Mouse (Mus musculus) liver, embryonic 14.5 days (tissue): ENCODE measurements around the gene Tex21. TPM values are rescaled to one million over a fixed set of nuclear protein-coding genes. Genes with fewer than 3 reads are reported as not detected.

ENCODE experiments used
- ATAC-seq: fragments of 200-750 bp; cut with Nextera tagmentation; 2 replicates; pipeline ENCODE4 v1.8.0; 2017; ENCODE audit warnings: moderate number of reproducible peaks, mild to moderate bottlenecking, moderate library complexity; ENCODE audit not compliant: insufficient read depth
- DNase-seq, 3 experiments: peaks; one replicate each; pipeline ENCODE4 v3.0.0-alpha.2; 2012 to 2013; ENCODE audit warnings: low read depth in 3 of 3, low spot score in 3 of 3
- H3K27ac ChIP-seq: fragments of 300-500 bp; sonication (generic); 2 replicates; pipeline ENCODE4 v1.5.1; 2014; ENCODE audit warnings: moderate library complexity, mild to moderate bottlenecking, control low read depth, inconsistent platforms
- H3K27me3 ChIP-seq: fragments of 300-500 bp; sonication (generic); 2 replicates; pipeline ENCODE4 v1.6.1; 2014; ENCODE audit warnings: mild to moderate bottlenecking, low read length, moderate library complexity; ENCODE audit not compliant: control insufficient read depth, insufficient read depth
- H3K36me3 ChIP-seq: fragments of 300-500 bp; sonication (generic); replicated peaks from 2 replicates; pipeline ENCODE4 v1.6.1; 2014; ENCODE audit warnings: low read depth; ENCODE audit not compliant: control insufficient read depth, insufficient read depth
- H3K4me1 ChIP-seq, 2 experiments: fragments of 200-500 bp in 1 of 2; fragments of 300-500 bp in 1 of 2; sonication (generic) in 1 of 2; replicated peaks; 2 replicates each; pipeline ENCODE4 v1.6.1; 2012 to 2014; ENCODE audit warnings: antibody characterized with exemption in 1 of 2, inconsistent platforms in 1 of 2, low read length in 1 of 2; ENCODE audit not compliant: control insufficient read depth in 2 of 2, insufficient read depth in 2 of 2
- H3K4me2 ChIP-seq: fragments of 300-500 bp; sonication (generic); 2 replicates; pipeline ENCODE4 v1.6.1; 2014; ENCODE audit warnings: low read depth, mild to moderate bottlenecking, control low read depth, moderate library complexity
- H3K4me3 ChIP-seq, 2 experiments: fragments of 200-500 bp in 1 of 2; fragments of 300-500 bp in 1 of 2; sonication (generic) in 1 of 2; 2 replicates each; pipeline ENCODE4 v1.5.1; 2012 to 2014; ENCODE audit warnings: low read depth in 2 of 2, low read length in 2 of 2, mild to moderate bottlenecking in 2 of 2, control low read depth in 1 of 2, inconsistent platforms in 1 of 2, moderate library complexity in 1 of 2; ENCODE audit not compliant: insufficient read depth in 1 of 2
- H3K9ac ChIP-seq: fragments of 300-500 bp; sonication (generic); replicated peaks from 2 replicates; pipeline ENCODE4 v1.6.1; 2014; ENCODE audit warnings: mild to moderate bottlenecking, control low read depth, moderate library complexity
- H3K9me3 ChIP-seq: fragments of 300-500 bp; sonication (generic); 2 replicates; pipeline ENCODE4 v1.6.1; 2016; ENCODE audit warnings: low read length, mixed read lengths; ENCODE audit not compliant: control insufficient read depth
- CTCF ChIP-seq: IDR thresholded peaks from 2 replicates; pipeline ENCODE4 v1.5.1; 2016; ENCODE audit warnings: antibody characterized with exemption, low read depth, control low read depth
- EP300 ChIP-seq: IDR thresholded peaks from 2 replicates; pipeline ENCODE4 v1.6.1; 2016; ENCODE audit warnings: antibody characterized with exemption, low read depth
- WGBS: fragments of 180-500 bp; shearing (Covaris S2); extraction: QIAGEN DNeasy Blood & Tissue Kit; methylation state at CpG from one replicate; pipeline ENCODE4 v1.1.7; 2014; ENCODE audit not compliant: insufficient replicate concordance; 5-methylcytosine and 5-hydroxymethylcytosine counted together
- polyA plus RNA-seq, 2 experiments: library from polyadenylated mRNA; depleted of rRNA in 1 of 2; stranded (reverse) in 1 of 2; unstranded in 1 of 2; fragments of >200 nt; fragmentation: Nextera tagmentation in 1 of 2; extraction: Ambion mirVana in 1 of 2; gene quantifications; 2 replicates each; pipeline versions ENCODE4 v1.2.1 to v1.2.3; 2012 to 2014

Gene Tex21
- polyA plus RNA-seq, 2 experiments, result 0.04 TPM; not detected in 1

GRCm38 (mm10) chr12:76287986-76288385 lies 41.4 kb upstream of the Tex21 start:
- no peak overlapping the region for H3K9ac ChIP-seq
- no peaks in the 10 kb centered on the region for H3K27me3 ChIP-seq
- WGBS, result 87% methylated on average over 8 of the region's 8 CpGs
- no peaks in the 10 kb centered on the region for H3K4me1 ChIP-seq
- peaks cover 44% of the 10 kb centered on the region for H3K36me3 ChIP-seq
- no peak for DNase-seq
- no peak overlapping the region for H3K4me2 ChIP-seq
- H3K27ac ChIP-seq, result no peak overlapping the region
- H3K4me3 ChIP-seq, result no peak overlapping the region
- no peaks in the 10 kb centered on the region for H3K9me3 ChIP-seq
- no peak for TF ChIP-seq EP300
- TF ChIP-seq CTCF, result no peak
- no peak for ATAC-seq

- H3K4me3 ChIP-seq, result no peak overlapping the region
- TF ChIP-seq EP300 (no peak), CTCF (no peak)
- DNase-seq (no peak), ATAC-seq (no peak)
- no peaks in the 10 kb centered on the region for H3K27me3 ChIP-seq
- no peak overlapping the region for H3K27ac ChIP-seq
- H3K4me1 ChIP-seq, result no peaks in the 10 kb centered on the region
- H3K9me3 ChIP-seq, result no peaks in the 10 kb centered on the region
- no peak overlapping the region for H3K9ac ChIP-seq
- 78% methylated on average over 6 of the region's 6 CpGs for WGBS
- H3K4me2 ChIP-seq, result no peak overlapping the region
- H3K36me3 ChIP-seq, result peaks cover 36% of the 10 kb centered on the region
These were observed 38.9 kb upstream of the Tex21 start for GRCm38 (mm10) chr12:76285418-76285817.

- Histone ChIP-seq H3K9me3 (no peaks in the 10 kb centered on the region), H3K9ac (no peak overlapping the region), H3K4me3 (no peak overlapping the region), H3K4me1 (no peaks in the 10 kb centered on the region), H3K4me2 (no peak overlapping the region), H3K36me3 (peaks cover 25% of the 10 kb centered on the region), H3K27me3 (no peaks in the 10 kb centered on the region), H3K27ac (no peak overlapping the region)
- whole genome bisulfite sequencing, result 87% methylated on average over 17 of the region's 17 CpGs
- ATAC-seq (no peak), DNase-seq (no peak)
- TF ChIP-seq CTCF (no peak), EP300 (no peak)
These were observed 36.1 kb upstream of the Tex21 start for GRCm38 (mm10) chr12:76282532-76283173.

- no peak overlapping the region for H3K4me2 ChIP-seq
- TF ChIP-seq CTCF, result no peak
- no peak for TF ChIP-seq EP300
- DNase-seq, result no peak
- ATAC-seq, result no peak
- no peak overlapping the region for H3K9ac ChIP-seq
- H3K27ac ChIP-seq, result no peak overlapping the region
- H3K9me3 ChIP-seq, result no peaks in the 10 kb centered on the region
- H3K4me3 ChIP-seq, result no peak overlapping the region
- H3K4me1 ChIP-seq, result no peaks in the 10 kb centered on the region
- H3K36me3 ChIP-seq, result peaks cover 25% of the 10 kb centered on the region
- WGBS, result 62% methylated on average over 4 of the region's 4 CpGs
- no peaks in the 10 kb centered on the region for H3K27me3 ChIP-seq
These were observed 35.6 kb upstream of the Tex21 start for GRCm38 (mm10) chr12:76282132-76282531.

- H3K27ac ChIP-seq, result no peak overlapping the region
- ATAC-seq (no peak), DNase-seq (no peak)
- TF ChIP-seq EP300 (no peak), CTCF (no peak)
- peaks cover 23% of the 10 kb centered on the region for H3K36me3 ChIP-seq
- 64% methylated on average over 2 of the region's 2 CpGs for WGBS
- H3K4me1 ChIP-seq, result no peaks in the 10 kb centered on the region
- no peak overlapping the region for H3K4me2 ChIP-seq
- no peak overlapping the region for H3K4me3 ChIP-seq
- H3K27me3 ChIP-seq, result no peaks in the 10 kb centered on the region
- H3K9me3 ChIP-seq, result no peaks in the 10 kb centered on the region
- H3K9ac ChIP-seq, result no peak overlapping the region
These were observed 34.6 kb upstream of the Tex21 start for GRCm38 (mm10) chr12:76281111-76281660.
